Mouse (Mus musculus) gastrocnemius, postnatal 4 days (tissue): ENCODE results near the gene Adam17. TPM values are rescaled to one million over a fixed set of nuclear protein-coding genes. Genes with fewer than 3 reads are reported as not detected.

Experiments
- total RNA-seq, 2 experiments: library from RNA; stranded (reverse); gene quantifications; 2 replicates each; pipeline ENCODE4 v1.2.3; 2021

The Adam17 gene
- total RNA-seq, 2 experiments from 2014 or later, result 38.3 to 40.5 TPM

Other genes with a start within 250 kb of the Adam17 start
- 10 to 100 TPM; 38.9 to 43.3 TPM for gene Cpsf3, start 88.2 kb downstream of the Adam17 start, total RNA-seq
- 10 to 100 TPM; 37.0 to 37.3 TPM for gene Itgb1bp1, start 87.3 kb downstream of the Adam17 start, total RNA-seq
- gene Iah1, start 57.2 kb downstream of the Adam17 start, total RNA-seq, result 10 to 100 TPM; 14.6 to 17.2 TPM
- 100 to 1,000 TPM; 146 to 156 TPM for gene Ywhaq, start 44.0 kb upstream of the Adam17 start, total RNA-seq